Mouse (Mus musculus) heart, adult 8-10 months (tissue): ENCODE measurements around the gene Gm11492. TPM values are rescaled to one million over a fixed set of nuclear protein-coding genes. Genes with fewer than 3 reads are reported as not detected.

Experiments used
- DNase-seq: peaks from one replicate; pipeline ENCODE4 v3.0.0; 2022; ENCODE audit warnings: low spot score
- total RNA-seq, 4 experiments: library from RNA; stranded (reverse); gene quantifications; 2 replicates each; pipeline ENCODE4 v1.2.4; 2022

Gm11492 gene
- total RNA-seq, 4 experiments from 2014 or later: not detected

GRCm38 (mm10) chr11:87578963-87579601 is 12.6 kb downstream of the Gm11492 start:
- DNase-seq: peak; percentile 73

DNA sequence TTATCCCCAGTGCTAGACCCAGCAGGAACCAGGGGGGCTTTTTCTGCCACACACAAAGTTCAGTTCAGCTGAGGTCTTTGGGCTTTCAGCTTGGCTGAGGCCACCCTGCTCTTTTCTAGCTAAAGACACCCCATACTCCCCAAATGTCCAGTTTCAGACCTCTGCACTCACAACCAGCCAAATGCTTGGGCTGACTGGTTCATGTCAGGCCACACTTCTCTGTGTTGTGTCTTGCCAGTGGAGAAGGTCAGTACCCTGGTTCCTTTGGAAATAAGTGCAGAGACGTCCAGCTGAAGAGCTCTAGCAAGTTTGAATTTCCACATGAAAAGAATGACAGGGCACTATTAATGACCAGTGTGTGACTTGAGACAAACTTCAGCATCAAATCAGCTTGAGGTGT is 13.3 kb downstream of the Gm11492 start:
- DNase-seq: no peak

DNA sequence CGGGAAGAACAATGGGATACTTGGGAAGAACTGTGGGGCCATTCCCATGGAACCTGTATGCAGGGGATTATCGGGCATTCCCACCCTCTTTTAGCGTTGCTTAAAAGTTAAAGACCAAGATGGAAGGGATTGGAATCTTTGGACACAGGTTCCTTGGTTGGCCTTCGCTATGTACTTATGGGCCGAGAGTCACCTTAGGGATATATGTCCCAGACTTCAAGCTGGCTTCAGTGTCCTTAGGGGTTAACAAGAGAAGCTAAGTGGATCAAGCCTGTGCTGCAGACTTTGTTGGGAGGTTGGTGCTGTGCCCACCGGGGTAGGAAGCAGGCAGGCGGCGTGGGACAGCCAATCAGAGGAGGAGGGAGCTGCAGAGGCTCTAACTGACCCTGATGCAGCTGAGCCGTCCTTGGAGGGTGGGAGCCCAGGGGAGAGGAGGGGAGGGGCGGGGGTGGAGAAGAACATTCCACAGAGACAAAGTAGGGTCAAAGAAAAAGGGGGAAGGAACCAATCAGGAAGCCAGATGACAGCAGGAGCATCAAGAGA is 14.2 kb downstream of the Gm11492 start:
- no peak for DNase-seq

GRCm38 (mm10) chr11:87581161-87581865 is 14.9 kb downstream of the Gm11492 start:
- DNase-seq: no peak

DNA sequence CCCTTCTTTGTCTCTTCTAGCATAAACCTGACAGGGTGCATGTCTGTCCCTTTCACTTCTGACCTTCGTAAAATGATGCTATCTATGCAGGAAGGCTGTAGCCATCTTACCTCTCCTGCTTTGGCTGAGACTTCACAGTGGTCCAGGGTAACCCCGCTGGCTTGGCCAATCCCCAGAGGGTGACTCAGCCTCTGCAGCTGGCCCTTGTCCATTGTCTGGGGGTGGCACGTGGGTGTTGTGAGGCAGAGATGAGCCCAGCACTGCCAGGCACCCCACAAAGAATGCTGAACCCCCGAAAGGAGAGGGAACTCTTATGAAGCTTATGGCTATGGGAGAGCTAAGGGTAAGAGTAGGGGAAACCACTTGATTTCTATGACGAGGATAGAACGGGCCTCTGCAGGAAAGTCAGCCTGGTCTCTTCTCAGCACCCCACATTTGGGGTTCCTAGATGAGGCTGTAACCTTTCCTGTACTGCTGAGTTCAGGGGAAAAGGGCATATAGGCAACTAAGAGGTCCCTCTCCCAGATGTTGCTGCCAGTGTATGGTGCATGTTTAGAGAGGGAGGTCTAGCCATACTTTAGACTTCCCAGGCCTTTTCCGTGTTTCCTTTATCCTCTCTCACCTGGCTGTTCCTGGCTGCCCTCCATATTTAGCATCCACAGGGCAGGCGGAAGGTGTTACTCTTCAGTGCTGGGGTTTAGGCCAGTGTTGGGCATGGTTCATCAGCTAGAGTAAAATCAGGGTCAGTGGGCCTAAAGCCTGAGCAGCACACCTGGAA is 15.7 kb downstream of the Gm11492 start:
- no peak for DNase-seq

- no peak for DNase-seq
These were observed 17.0 kb downstream of the Gm11492 start for GRCm38 (mm10) chr11:87583291-87584034.

GRCm38 (mm10) chr11:87584711-87585505 is 18.5 kb downstream of the Gm11492 start:
- peak; percentile 77 for DNase-seq

DNA sequence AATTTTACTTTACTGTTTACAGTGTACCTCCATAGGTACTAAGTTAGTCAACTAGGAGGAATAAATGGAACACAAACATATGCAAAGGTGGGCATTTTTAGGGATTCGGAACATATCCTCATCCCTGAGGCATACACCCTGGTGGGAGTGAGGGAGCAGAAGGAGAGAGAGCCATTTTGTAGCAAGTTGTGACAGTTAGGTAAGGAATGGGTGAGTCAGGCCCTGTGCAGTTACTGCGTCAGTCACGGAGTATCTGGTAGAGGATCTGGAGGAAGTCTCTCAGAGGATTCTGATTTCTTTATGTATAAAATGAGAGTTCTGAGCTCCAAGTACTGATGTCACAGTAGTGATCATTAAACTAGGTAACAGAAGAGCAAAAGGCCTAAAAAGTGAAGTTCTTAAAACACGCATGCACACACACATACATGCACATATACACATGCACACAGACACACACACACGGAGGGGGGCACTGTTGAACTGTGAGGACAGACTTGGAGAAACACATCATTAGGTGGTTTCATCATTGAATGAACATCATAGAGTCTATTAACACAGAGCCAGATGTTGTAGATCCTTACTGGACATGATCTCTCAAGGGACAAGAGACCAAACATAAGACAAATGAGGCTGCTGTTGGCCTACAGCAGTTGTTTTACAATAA is 20.9 kb downstream of the Gm11492 start:
- no peak for DNase-seq

DNA sequence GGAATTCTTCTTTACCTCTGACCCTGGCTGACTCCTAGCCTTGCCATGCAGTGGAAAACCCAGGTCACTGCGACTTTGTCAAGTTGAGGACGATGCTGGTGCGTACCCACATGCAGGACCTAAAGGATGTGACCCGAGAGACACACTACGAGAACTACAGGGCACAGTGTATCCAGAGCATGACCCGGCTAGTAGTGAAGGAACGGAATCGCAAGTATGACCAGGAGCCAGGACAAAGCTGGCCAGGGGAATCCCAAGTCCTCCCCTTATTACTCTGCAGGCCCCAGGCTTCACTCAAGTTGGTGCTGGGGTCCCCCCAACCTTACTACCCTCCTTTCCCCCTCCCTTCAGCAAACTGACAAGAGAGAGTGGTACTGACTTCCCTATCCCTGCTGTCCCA is 23.2 kb downstream of the Gm11492 start:
- DNase-seq: no peak

DNA sequence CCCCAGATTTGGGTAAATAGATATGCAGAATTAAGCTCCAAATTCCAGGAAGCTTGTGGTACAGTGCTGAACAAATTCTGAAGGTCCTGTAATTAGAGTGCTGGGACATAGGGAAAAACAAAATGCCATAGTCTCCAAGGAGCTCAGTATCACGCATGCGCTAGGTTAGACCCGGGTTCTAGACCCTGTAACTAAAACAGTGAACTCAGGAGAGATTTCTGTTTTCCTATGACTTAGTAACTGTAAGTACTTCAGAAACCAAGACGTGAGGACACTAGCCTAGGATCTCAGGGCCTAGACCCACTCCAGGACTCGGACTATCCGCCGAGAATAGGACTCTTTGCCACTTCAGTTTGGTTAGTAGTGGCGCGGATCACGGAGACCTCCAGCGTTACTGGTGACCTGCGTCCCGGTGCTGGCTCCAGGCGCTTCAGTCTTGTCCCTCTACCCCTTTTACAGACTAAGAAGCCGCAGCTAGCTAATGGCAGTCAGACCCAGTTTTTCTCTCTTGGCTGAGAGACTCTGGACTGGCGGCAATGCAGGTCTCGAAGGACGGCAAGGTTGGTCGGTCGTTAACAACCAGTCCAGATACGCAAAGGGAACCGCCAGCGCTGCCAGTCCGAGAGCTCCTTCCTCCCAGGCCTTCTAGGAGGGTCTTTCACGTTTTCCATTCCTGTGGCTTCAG is 24.5 kb downstream of the Gm11492 start:
- DNase-seq: peak; percentile 53

- DNase-seq: peak; percentile 100
These were observed 25.3 kb downstream of the Gm11492 start, which contains the start of gene Mtmr4 for GRCm38 (mm10) chr11:87591526-87592353. Mtmr4 (plus strand) TSS chr11:87592162.

- no peak for DNase-seq
These were observed 25.9 kb downstream of the Gm11492 start for GRCm38 (mm10) chr11:87592354-87592695.

DNA sequence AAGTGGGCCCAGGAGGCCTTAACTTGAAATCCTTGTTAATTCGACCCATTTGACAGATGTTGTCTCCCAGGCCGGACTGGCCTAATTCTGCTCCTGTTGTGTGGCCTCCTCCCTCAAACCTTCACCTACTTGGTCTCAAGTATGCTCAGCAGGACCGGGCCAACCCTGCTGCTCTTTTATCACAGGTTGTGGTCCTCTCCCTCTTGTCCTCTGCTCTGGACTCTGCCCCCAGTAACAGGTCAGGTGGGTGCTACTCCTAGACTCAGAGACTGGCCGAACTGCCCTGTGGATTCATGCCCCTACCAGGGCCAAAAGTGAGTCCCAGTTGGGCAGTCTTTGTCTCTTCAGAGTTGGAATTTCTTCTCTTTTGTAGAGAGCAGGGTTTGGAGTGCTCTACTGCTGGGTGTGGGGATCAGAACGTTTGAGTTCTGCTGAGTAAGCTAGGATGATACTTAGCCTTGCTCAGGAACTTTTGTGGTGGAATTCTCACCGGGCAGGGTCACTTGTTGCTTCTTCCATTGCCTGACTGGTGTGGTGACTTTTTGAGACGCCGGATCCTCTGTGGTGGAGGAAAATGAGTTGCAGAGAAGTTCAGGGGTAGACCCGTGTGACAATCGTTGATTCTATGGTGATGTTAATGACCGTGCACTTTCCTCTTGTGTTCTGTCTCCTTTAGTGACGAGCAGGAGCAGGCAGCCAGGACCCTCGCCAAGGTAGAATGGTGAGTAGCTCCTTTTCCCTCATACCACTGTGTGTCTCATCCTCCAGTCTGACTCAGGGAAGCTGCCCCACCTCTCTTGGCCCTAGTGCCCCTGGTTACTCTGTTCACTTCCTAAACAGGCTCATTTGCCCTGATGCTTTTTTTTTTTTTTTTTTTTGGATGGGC is 26.5 kb downstream of the Gm11492 start:
- DNase-seq: no peak

DNA sequence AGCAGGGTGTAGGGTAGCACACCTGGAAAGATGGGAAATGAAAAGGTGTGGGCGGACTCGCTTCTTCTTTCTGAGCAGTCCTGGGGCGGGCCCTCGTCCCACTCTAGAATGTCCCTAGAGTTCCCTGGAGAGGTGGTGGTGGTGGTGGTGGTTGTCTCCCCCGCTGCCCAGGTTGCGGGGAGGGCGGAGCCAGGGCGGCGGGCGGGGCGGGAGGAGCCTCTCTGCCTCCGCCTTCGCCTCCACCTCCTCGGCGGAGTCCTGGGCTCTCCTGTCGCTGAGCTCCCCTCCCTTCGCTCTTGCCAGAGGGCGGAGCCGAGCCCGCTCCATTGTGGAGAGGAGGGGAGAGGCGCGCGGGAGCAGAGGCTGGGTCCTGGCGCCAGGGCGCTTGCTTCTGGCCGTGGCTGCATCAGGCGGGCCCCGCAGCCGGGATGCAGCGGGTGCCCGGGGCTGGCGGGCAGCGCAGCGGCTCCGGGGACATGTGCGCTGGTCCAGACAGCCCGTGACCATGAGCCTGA is 28.9 kb downstream of the Gm11492 start:
- DNase-seq: peak; percentile 81

DNA sequence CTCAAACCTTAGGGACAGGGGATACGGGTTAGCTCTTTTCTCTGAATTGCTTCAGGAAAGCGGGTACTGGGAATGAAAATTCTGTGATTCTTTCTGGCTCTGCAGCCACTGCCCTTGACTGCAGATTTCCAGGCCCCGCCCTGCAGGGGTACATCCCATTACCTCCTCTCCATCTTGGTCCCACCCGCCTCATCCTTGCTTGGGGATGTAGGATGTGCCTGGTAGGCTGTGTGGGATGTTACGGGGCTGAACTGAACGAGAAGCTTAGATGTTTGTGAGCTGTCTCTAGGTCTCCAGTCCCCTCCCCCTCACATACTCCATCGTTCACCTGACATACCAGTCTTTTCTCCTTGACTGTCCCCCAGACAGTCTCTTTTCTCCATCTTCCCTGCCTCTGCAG is 29.5 kb downstream of the Gm11492 start:
- no peak for DNase-seq

- no peak for DNase-seq
These were observed 30.0 kb downstream of the Gm11492 start for GRCm38 (mm10) chr11:87596492-87596891.

GRCm38 (mm10) chr11:87597061-87597460 is 30.6 kb downstream of the Gm11492 start:
- DNase-seq: no peak
